Mouse (Mus musculus): Measurements from ENCODE around the gene Catsperd. TPM values are rescaled to one million over a fixed set of nuclear protein-coding genes. Genes with fewer than 3 reads are reported as not detected.

The Catsperd gene
- polyA plus RNA-seq, 1 experiment, result not detected

- no peaks in the 10 kb centered on the region; the same call in 1 of the 2 replicates for H3K4me1 ChIP-seq (ENCODE audit: control insufficient read depth, insufficient read depth, low read length)
- no peak overlapping the region for H3K4me3 ChIP-seq (replicated peaks; ENCODE audit: control insufficient read depth, low read depth, low read length)
- TF ChIP-seq CTCF (IDR thresholded peaks at IDR 0.05; ENCODE audit: control insufficient read depth, insufficient read depth, low read length) (no peak), POLR2A (IDR thresholded peaks at IDR 0.05; ENCODE audit: borderline replicate concordance, control insufficient read depth, low read depth, low read length) (no peak)
- no peak overlapping the region for H3K27ac ChIP-seq (ENCODE audit: control insufficient read depth, insufficient read depth, low read depth, low read length, poor library complexity)
- 87% methylated on average over 4 of the region's 4 CpGs for WGBS
Observed at GRCm38 (mm10) chr17:56681791-56682190, 53.8 kb downstream of the Catsperd start.

- Histone ChIP-seq H3K27ac (ENCODE audit: control insufficient read depth, insufficient read depth, low read depth, low read length, poor library complexity) (no peak overlapping the region), H3K4me1 (ENCODE audit: control insufficient read depth, insufficient read depth, low read length) (no peaks in the 10 kb centered on the region; the same call in 1 of the 2 replicates)
- 71% methylated on average over 3 of the region's 3 CpGs for WGBS
Observed at GRCm38 (mm10) chr17:56682880-56683279, 54.9 kb downstream of the Catsperd start.

GRCm38 (mm10) chr17:56683546-56684140 lies 55.7 kb downstream of the Catsperd start:
- 77% methylated on average over 5 of the region's 5 CpGs for WGBS

More at GRCm38 (mm10) chr17:56682880-56683279, 54.9 kb downstream of the Catsperd start:
- no peak overlapping the region for H3K4me3 ChIP-seq (replicated peaks; ENCODE audit: control insufficient read depth, low read depth, low read length)
- TF ChIP-seq CTCF (IDR thresholded peaks at IDR 0.05; ENCODE audit: control insufficient read depth, insufficient read depth, low read length), result no peak
- no peak for TF ChIP-seq POLR2A (IDR thresholded peaks at IDR 0.05; ENCODE audit: borderline replicate concordance, control insufficient read depth, low read depth, low read length)

DNA sequence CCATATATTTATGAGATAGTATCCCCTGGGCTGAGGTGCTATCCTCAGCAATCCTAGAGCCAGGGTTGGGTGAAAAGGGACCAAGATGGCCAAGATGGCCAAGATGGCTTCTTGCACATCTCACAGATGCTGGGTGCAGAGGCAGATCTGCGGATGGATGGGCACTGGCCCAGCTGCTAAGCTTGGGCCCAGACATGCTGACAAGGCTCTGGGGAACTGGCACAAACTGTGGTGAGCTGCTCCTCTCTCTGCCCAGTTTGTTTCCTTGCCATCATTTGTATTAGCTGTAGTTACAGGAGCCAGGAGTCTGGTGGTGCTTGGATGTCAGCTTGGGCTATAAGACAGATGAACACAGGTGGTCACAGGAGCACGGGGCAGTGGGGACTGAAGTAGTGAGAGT lies 56.7 kb downstream of the Catsperd start:
- 86% methylated on average over 2 of the region's 2 CpGs for WGBS
- Histone ChIP-seq H3K27ac (ENCODE audit: control insufficient read depth, insufficient read depth, low read depth, low read length, poor library complexity) (no peak overlapping the region), H3K4me1 (ENCODE audit: control insufficient read depth, insufficient read depth, low read length) (no peaks in the 10 kb centered on the region; the same call in 1 of the 2 replicates), H3K4me3 (replicated peaks; ENCODE audit: control insufficient read depth, low read depth, low read length) (no peak overlapping the region)
- TF ChIP-seq CTCF (IDR thresholded peaks at IDR 0.05; ENCODE audit: control insufficient read depth, insufficient read depth, low read length) (no peak), POLR2A (IDR thresholded peaks at IDR 0.05; ENCODE audit: borderline replicate concordance, control insufficient read depth, low read depth, low read length) (no peak)

More at GRCm38 (mm10) chr17:56683546-56684140, 55.7 kb downstream of the Catsperd start:
- Histone ChIP-seq H3K4me3 (replicated peaks; ENCODE audit: control insufficient read depth, low read depth, low read length) (no peak overlapping the region), H3K27ac (ENCODE audit: control insufficient read depth, insufficient read depth, low read depth, low read length, poor library complexity) (no peak overlapping the region), H3K4me1 (ENCODE audit: control insufficient read depth, insufficient read depth, low read length) (no peaks in the 10 kb centered on the region; the same call in 1 of the 2 replicates)
- TF ChIP-seq CTCF (IDR thresholded peaks at IDR 0.05; ENCODE audit: control insufficient read depth, insufficient read depth, low read length) (no peak), POLR2A (IDR thresholded peaks at IDR 0.05; ENCODE audit: borderline replicate concordance, control insufficient read depth, low read depth, low read length) (no peak)

DNA sequence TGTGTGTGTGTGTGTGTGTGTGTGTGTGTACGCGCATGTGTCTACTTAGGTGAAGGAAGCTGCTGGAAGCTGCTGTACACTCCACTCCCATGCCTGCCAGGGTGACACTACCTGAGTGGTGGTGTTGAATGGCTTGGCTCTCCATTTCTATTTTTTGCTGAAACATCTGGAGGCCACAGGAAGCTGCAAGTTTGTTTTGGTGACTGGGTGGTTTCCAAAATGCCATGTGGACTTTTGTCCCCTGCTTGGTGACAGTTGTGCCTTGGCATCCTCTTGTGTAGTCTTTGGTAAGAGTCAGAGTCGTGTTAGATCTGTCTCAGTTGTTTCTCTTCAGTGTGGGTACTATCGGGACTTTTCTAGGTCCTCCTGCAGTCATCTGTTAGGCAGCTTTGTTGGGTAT lies 58.9 kb downstream of the Catsperd start:
- TF ChIP-seq CTCF (IDR thresholded peaks at IDR 0.05; ENCODE audit: control insufficient read depth, insufficient read depth, low read length) (no peak), POLR2A (IDR thresholded peaks at IDR 0.05; ENCODE audit: borderline replicate concordance, control insufficient read depth, low read depth, low read length) (no peak)
- H3K4me1 ChIP-seq (ENCODE audit: control insufficient read depth, insufficient read depth, low read length), result no peaks in the 10 kb centered on the region; the same call in 1 of the 2 replicates
- H3K4me3 ChIP-seq (replicated peaks; ENCODE audit: control insufficient read depth, low read depth, low read length), result no peak overlapping the region
- no peak overlapping the region for H3K27ac ChIP-seq (ENCODE audit: control insufficient read depth, insufficient read depth, low read depth, low read length, poor library complexity)
- 78% methylated on average over 4 of the region's 4 CpGs for WGBS

DNA sequence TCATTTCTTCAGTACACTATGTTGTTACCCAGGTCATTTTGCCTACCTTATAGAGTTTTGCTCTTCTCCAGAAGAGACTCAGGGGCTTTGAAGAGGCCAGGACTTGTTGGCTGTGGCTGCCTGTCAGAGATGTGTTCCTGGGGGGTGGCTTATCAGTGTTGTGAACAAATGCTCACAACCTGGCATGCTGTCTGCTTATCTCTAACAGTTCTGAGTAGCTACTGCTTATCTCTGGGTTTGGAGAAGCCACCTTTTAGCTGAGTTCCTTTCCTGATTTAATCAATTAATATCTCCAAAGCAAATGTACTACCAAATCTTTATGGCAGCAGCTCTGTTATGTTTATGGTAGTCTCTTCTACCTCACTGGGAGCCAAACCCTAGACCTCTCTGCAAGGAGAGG lies 60.1 kb downstream of the Catsperd start:
- TF ChIP-seq POLR2A (IDR thresholded peaks at IDR 0.05; ENCODE audit: borderline replicate concordance, control insufficient read depth, low read depth, low read length) (no peak), CTCF (IDR thresholded peaks at IDR 0.05; ENCODE audit: control insufficient read depth, insufficient read depth, low read length) (no peak)
- Histone ChIP-seq H3K4me1 (ENCODE audit: control insufficient read depth, insufficient read depth, low read length) (no peaks in the 10 kb centered on the region; the same call in 1 of the 2 replicates), H3K4me3 (replicated peaks; ENCODE audit: control insufficient read depth, low read depth, low read length) (no peak overlapping the region), H3K27ac (ENCODE audit: control insufficient read depth, insufficient read depth, low read depth, low read length, poor library complexity) (no peak overlapping the region)

DNA sequence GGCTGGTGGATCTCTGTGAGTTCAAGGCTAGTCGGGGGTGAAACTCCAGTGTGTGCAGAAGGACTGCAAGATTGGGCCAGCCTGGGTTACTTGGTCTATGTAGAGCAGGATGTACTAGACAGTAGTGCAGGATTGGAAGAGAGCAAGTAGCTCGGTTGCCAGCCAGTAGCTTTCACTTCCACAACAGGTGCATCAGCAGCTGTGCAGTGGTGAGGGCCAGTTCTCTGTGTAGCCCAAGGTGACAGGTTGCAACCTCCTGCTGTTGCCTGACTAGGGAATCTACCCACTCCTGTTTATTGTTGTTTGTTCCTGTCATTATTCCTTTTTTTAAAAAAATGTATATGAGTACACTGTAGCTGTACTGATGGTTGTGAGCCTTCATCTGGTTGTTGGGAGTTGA lies 60.7 kb downstream of the Catsperd start:
- no peak overlapping the region for H3K4me3 ChIP-seq (replicated peaks; ENCODE audit: control insufficient read depth, low read depth, low read length)
- no peak overlapping the region for H3K27ac ChIP-seq (ENCODE audit: control insufficient read depth, insufficient read depth, low read depth, low read length, poor library complexity)
- TF ChIP-seq CTCF (IDR thresholded peaks at IDR 0.05; ENCODE audit: control insufficient read depth, insufficient read depth, low read length) (no peak), POLR2A (IDR thresholded peaks at IDR 0.05; ENCODE audit: borderline replicate concordance, control insufficient read depth, low read depth, low read length) (no peak)
- 72% methylated on average over 2 of the region's 2 CpGs for WGBS
- H3K4me1 ChIP-seq (ENCODE audit: control insufficient read depth, insufficient read depth, low read length), result no peaks in the 10 kb centered on the region; the same call in 1 of the 2 replicates

GRCm38 (mm10) chr17:56693395-56693794 lies 65.5 kb downstream of the Catsperd start:
- WGBS, result 59% methylated on average over 1 of the region's 1 CpGs
- TF ChIP-seq POLR2A (IDR thresholded peaks at IDR 0.05; ENCODE audit: borderline replicate concordance, control insufficient read depth, low read depth, low read length), result no peak
- TF ChIP-seq CTCF (IDR thresholded peaks at IDR 0.05; ENCODE audit: control insufficient read depth, insufficient read depth, low read length), result no peak
- H3K4me3 ChIP-seq (replicated peaks; ENCODE audit: control insufficient read depth, low read depth, low read length), result no peak overlapping the region
- H3K27ac ChIP-seq (ENCODE audit: control insufficient read depth, insufficient read depth, low read depth, low read length, poor library complexity), result no peak overlapping the region
- H3K4me1 ChIP-seq (ENCODE audit: control insufficient read depth, insufficient read depth, low read length), result no peaks in the 10 kb centered on the region
